Mouse (Mus musculus) heart, postnatal 14 days (tissue): ENCODE results near the gene Ndst2. TPM values are rescaled to one million over a fixed set of nuclear protein-coding genes. Genes with fewer than 3 reads are reported as not detected.

Experiments
- DNase-seq, 2 experiments: peaks; one replicate each; pipeline ENCODE4 v3.0.0; 2021 to 2022
- intact Hi-C: fragments of 180-260 bp; cut with DNase I; formaldehyde crosslinking; loops from one replicate; pipeline ENCODE4 v1.15.1; 2025
- long read RNA-seq, 2 experiments: library from polyadenylated mRNA; stranded (forward); transcript quantifications; one replicate each; pipeline ENCODE4 v2.0.0; 2021
- total RNA-seq, 2 experiments: library from RNA; stranded (reverse); gene quantifications; 2 replicates each; pipeline ENCODE4 v1.2.3; 2021

The Ndst2 gene
- total RNA-seq, result 10 to 100 TPM; 13.6 to 15.4 TPM
- long read RNA-seq, experiment 1, transcript Ndst2-202 (15 exons, 3,907 nt), result major isoform, 7 of 11 reads
- long read RNA-seq, experiment 1, partial matches to known transcripts, result 3 of 11 reads
- long read RNA-seq, experiment 1, other reads (novel, unspliced or antisense), result 0 of 11 reads
- long read RNA-seq, experiment 2, transcript Ndst2-202 (15 exons, 3,907 nt), result major isoform, 6 of 9 reads
- long read RNA-seq, experiment 2, partial matches to known transcripts, result 1 of 9 reads
- long read RNA-seq, experiment 2, other reads (novel, unspliced or antisense), result 2 of 9 reads

DNA sequence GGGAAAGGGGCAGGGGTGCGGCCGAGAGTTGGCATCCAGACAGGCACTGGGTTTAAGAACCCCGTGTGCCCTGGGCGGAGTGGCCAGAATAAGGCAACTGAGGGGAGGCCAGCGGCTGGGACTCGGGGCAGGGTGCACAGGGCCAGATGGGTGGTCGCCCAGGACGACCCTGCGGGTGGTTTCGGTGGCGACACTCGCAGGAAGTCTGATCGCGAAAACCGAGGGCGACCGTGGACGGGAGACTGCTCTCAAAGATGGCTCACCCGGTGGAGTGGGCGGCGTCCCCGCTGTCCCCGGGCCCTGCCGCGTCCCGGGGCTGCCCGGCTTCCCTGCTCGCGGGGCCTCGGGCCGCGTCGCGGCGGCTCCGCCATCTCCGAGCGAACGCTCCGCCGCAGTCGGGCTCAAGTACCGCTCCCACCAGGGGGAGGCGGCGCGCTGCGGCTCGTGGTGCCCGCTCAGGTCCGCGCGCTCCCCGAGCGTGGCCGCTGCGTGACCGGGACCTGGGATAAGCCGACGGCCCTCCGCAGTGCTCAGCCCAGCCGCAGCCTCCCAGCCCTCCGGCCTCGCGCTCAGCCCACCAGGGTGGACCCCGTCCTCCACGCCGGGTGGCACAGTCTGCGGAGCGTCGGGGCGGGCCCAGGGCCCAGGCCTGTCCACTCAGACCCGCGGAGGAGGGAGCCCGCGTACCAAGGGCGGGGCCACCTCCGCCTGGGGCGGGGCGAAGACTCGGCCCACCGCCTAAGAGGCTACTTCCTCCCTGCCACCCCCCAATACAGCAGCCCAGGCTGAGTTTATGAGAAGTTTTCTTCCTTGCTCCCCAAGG lies at the start of gene Ndst2:
Gene Ndst2 (minus strand): TSS at position 611 of the 823 bp plus-strand sequence.
- intact Hi-C loops, result no loop called here

DNA sequence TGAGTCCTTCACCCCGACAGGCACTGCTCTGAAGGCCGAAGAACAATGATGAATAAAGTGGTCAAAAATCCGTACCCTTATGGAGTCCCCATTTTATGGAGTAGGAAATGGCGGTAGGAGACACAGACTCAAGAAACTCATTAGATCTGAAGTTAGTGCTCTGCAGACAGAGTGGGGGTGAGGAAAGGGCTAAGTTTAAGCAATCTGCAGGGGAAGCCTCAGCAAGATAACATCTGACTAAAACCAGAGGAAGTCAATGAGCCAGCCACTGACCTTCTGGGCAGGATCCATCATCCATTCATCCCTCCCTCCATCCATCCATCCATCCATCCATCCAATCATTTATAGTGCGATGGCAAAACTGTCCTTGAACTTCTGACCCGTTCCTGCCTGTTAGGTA lies 49.2 kb upstream of the Ndst2 start:
- intact Hi-C loops, result no loop called here
- no peak for DNase-seq

More for the DNA sequence above, at the start of gene Ndst2:
- peak; percentile 90 to 91 for DNase-seq

DNA sequence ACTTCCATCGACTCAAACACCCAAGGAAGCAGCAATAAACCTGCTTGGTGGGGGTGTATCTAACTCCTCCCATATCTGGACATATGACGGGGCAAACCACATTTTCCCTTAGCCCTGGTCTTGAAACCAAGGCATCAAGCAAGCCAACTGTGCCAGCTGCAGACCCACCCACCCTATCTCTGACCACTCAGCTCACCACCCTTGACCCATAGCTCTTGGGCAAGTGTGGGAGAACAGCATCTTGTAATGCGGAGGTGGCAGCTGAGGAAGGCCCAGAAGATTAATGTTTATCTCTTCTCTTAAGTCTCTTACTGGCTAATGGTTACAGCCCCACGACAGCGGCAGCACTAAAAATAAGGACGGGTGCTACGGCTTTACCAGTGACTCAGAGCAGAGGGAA lies 48.5 kb upstream of the Ndst2 start:
- DNase-seq, result no peak
- intact Hi-C loops, result no loop called here

DNA sequence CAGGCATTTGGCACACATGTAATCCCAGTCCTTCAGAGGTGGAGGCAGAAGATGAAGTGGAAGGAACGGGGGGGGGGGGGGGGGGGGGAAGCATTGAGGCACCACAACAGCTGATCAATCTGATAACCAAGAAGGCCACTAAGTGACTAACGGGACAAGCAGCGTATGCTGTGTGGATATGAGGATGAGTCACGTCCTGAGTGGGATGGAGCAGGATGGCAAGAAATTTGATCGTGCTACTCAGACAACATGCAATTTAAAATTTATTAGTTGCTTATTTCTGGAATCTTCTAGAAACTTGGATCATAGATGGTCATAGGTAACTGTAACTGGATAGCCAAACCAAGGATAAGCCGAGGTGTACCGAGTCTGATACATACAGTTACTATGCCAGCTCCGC lies 45.9 kb upstream of the Ndst2 start:
- intact Hi-C loops, result no loop called here
- no peak for DNase-seq

DNA sequence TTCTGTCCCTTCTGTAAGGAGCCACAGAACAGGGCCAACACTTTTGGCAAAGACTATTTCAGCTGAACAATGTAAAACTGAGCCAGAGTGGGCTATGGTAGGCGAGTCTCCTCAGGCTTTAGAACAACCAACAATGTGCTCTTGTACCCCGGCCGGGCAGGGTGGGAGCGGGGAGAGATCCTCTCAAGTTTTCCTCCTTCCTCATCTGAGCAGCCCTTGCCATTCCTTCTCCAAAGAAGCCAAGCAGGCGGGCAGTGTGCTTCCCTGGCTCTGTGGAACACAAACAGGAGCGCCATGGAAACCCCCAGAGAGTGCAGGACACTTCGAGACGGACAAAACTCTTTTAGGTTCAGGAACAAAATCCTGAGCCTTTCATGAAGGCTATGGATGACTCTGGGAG lies 44.1 kb upstream of the Ndst2 start:
- intact Hi-C loops, result no loop called here
- no peak for DNase-seq

DNA sequence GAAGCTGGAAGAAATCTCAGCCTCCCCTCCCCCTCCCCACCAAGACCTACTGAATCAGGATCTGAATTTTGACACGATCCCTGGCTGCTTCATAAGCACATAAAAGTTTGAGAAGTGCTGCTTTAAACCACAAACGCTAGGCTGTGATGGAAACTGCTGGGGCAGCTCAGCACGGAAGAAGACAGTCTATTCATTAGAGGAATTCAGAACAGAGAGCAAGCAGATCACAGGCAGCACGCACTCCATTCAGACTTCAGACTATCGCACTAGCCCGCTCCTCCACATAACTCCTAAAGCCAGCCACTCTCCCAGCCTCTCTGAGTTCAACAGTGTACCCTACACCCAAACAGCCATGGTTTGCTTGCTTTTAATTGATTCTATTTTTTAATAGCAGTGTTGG lies 41.3 kb upstream of the Ndst2 start:
- intact Hi-C loops, result no loop called here
- no peak for DNase-seq

DNA sequence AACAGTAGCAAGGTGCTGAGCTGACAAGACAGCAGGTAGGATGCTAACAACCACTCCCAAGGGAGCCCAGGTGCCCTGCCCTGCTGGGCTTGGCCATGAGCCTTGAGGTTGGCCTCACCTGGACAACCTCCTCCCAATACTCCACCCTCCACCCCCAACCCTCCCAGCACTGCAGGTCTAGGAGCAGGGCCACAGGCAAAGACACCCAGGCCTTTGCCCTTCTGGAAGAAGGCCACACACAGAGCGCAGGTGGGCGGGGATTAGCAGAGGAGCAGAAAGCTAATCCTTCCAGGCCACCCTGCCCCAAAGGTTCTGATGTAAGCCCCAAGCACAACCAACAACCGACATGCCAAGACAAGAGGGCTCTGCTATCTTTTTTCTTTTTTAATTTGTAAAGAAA lies 39.0 kb upstream of the Ndst2 start:
- DNase-seq, result no peak
- intact Hi-C loops, result no loop called here

DNA sequence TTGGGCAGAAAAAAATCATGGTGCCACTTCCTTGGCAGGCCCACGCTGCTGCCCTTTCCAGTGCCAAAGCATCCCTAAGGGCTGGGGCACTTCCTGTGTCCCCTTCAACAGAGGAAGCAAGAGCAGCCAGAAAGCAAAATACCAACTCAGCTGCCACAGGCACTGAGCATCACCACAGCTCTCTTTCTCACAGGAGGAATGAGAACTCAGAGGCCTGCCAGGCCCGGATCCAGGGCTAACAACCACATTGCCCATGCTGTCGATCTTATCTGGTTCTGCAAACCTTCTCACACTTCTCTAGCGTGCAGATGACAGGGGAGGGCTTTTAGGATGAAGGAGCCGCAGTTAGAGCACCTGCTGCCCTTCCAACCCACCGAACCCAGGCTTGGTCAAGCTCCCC lies 38.4 kb upstream of the Ndst2 start:
- DNase-seq, result no peak
- intact Hi-C loops, result no loop called here

DNA sequence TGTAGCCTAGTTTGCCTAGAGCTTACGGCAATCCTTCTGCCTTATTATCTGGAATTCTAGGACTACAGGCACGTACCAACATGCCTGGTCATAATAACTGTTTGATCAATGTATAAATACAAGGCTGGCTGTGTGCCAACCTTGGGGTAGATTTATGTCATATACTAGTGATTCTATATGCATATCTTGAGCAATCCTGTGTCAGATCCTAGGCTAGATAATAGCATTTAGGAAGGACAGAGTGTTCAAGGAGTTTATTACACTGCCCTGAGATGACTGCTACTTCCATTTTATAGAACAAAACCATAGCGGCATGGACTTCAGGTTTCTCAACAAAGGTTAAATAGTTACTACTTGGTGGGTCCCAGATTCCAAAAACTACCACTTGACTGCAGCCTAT lies 37.6 kb upstream of the Ndst2 start:
- no peak for DNase-seq

DNA sequence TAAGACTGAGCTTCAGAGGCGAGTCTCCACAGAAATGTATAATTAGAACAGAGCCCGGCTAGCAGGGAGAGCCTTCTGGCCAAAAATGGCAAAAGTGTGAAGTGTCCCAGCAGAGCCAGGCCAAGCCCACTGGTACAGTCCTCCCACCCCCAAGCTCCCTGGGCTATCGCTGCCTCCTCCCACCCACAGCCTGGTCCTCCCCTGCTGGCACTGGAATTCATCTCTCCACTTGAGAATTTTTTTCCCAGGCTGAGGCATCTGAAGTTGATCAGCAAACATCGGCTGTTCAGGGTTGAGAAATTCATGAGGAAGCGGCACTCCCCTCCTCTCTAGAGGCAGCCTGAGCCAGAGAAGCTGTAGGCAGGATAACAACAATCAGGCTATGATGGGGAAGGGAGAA lies 34.2 kb upstream of the Ndst2 start:
- intact Hi-C loops, result no loop called here
- DNase-seq, result peak; percentile 37 to 64

More for the DNA sequence above, 37.6 kb upstream of the Ndst2 start:
- intact Hi-C loops, result no loop called here

DNA sequence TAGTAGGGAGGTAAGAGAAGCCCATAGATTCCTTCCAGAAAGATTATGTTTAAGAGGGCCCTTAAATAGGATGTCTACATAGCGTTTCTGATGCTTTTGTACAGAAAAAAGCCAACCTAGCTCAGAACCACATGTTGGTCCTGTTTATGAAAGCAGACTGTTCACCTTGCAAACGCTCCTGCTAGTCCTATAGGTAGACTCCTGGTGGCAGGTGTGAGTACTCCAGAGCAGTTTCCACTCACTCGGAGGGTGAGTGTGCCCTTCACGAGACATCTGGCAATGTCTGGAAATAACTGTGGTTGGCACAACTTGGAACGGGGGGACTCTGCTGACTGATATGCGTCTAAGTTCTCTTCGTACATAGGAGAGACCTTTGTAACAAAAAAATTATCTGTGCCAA lies 33.6 kb upstream of the Ndst2 start:
- no peak for DNase-seq
- intact Hi-C loops, result loop anchor here (2.0 kb wide), 1 partner anchor 105 kb away; no protein-coding TSS in a partner anchor

DNA sequence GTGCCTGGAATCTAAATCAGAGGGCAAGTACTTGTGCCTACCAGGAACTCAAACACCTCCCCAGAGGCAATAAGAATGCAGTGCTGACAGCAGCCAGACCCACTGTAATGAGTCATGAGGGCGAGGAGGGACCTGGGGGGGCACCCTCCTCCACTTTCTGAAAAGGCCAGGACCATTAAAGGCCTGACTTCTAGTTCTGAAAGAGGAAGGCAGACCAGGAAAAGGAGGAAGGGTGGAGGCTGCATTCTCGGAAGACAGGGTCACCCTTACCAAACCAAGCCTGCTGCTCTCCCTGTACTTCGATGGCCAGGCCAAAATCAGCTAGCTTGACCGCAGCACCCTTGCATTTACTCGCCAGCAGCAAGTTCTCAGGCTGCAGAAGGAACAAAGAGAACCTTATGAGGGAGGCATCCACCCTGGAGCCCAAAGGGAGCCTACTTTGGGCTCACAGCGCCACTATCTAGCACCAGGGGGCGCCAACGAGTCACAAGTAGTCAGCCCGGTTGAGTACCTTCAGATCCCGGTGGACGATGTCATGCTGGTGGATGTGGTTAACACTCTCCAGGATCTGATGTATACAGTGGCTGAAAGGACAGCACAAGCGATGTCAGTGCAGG lies 31.4 kb upstream of the Ndst2 start:
- intact Hi-C loops, result loop anchor here (1.0 to 2.0 kb wide), 2 partner anchors 33 to 107 kb away; no protein-coding TSS in a partner anchor
- peak; percentile 91 to 95 for DNase-seq

DNA sequence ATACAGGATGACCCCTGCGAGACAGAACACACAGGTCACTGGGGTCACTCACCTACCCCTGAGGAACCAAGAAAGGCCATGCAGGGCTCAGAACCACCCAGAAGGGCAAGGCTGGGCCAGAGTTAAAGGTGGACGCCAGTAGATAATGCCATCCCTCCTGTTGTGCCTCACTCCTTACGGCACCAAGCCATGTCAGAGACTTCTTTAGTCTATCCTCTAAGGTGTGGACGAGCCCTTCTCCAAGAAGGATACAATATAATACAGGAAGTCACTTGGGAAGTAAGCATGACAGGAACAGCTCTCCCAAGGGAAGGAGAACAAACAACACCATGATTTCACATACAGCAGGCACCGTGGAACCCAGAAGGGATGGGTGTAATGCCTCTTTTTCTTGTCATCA lies 30.6 kb upstream of the Ndst2 start:
- DNase-seq, result no peak
- intact Hi-C loops, result no loop called here

DNA sequence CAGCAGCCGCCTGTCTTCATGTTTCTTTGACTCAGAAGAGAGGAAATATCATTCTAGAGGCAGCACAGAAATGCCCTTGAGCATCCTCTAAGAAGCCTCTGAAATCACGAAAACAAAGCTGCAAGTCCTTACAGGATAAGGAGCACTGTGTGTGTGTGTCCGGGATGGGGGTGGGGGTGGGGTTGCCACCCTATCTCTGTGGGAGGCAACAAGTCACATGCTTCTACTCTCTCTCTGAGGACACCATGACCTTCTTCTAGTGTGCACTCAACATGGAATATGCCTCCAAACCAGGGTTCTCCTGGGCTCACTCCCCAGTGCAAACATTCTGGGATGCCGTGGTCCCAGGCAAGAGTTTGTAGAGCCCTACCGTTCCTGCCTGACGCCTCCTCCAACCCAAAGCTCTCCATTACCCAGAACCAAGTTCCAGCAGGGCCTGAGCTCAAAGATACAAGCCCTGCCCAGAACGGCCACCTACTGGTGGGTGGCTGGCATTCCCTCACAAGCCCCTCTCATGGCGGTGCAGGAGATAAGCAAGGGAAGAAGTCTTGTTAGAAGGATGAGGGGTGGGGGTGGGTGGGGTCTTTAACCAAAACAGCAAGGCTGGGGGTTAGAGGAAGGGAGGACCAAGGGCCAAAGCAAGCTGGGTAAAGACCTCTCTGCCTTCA lies 24.5 kb upstream of the Ndst2 start:
- intact Hi-C loops, result no loop called here
- DNase-seq, result no peak

DNA sequence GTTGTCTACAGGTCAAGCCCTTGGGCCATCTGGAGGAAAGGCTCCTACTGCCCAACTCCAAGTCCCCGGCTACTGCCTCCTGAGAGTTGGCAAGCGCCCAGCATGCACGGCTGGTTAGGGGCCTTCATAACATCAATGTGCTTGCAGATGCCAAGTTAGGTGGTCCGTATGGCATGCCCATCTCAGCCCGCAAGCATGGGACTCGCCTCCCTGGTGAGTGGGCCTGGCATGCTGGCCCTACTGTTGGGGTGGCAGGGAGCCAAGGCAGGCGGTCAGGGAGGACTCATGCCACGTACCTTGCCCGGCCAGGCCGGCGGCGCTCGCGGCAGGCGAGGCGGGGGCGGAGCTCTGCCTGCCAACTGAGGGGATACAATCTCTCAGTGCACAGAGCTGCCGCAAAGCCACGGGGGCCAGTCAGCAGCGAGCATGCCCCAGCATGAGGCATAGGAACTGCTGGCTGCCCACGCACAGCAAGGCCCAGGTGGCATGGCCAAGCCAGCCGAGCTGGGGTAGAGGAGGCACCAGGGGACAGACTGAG lies 23.1 kb upstream of the Ndst2 start:
- intact Hi-C loops, result no loop called here
- peak; percentile 55 to 60 for DNase-seq

DNA sequence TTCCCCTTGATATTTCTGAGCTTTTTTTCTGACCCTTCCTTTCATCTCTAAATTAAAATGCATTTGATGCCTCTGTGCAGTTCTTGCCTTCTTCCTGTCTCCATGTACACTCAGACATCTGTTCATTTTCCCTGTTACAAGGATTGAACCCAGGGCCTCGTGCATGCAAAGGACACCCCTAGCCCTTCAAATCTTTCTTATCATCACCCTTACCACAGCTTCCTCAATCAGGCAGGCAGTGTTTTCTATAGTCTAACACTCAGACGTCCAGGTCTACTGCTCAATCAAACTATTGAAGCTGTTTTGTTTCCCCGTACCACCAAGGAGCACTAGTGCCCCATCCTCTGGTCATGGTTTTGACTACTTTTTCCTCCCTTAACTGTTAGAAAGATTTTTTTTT lies 19.4 kb upstream of the Ndst2 start:
- DNase-seq, result no peak
- intact Hi-C loops, result no loop called here

DNA sequence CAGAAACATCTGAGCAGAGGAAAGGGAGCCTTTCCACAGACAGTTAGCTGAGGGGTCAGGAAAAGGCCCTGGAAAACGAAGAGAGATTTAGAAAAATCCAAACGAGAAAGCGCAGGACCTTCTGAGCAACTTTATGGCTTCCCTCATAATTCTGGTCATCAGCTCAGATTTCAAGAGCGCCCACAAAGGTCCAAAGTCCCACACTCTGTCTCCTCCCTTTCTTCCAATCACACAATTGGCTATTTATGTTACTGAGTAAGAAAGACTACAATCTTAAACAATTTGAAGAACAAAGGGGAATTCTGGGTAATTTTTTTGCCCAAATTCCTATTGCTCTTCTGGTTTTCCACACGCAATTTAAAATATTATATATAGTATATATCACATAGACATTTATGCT lies 16.1 kb upstream of the Ndst2 start:
- no peak for DNase-seq
- intact Hi-C loops, result no loop called here

DNA sequence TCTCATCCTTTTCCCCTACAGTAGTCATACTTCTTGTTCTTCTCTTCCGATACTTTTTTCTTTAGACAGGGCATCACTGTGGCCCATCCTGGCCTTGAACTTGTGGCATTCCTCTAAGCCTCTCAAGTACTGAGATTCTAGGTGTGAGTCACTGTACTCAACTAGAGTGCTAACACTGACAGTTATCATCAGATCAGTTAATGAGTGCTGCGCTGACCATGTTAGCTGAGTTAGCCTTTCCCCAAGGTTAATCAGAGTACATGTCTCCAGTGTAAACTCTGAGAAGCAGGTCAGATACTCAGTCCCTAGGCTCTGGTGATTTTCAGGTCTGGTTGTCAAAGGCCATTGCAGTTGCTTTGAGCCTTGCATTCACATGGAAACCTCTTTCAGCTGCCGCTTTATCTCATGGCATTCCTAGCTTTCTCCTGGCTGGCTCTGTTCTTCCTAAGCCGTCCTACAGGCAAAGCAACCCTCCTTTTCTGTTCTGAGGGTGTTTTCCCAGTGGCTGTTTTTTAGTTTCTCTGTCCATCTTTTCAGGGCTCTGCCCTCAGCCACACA lies 15.2 kb upstream of the Ndst2 start:
- intact Hi-C loops, result no loop called here
- no peak for DNase-seq

DNA sequence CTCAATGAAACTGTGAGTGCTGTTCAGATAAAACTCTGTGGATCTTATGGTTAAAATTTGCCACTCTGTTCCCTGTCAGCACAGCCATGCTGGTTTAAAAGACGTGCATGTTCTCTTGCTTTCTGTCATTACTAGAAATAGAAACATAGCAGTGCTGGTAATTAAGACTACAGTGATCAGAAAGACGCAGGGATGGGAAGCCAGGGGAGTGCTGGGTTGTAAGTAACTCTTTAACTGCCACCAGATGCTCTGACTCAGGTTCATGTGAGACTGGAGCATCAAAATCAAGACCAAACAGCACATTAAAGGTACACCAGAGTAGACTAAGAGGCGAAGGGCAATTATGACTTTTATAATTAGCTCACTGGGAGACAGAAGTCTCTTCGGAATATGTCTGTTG lies 14.0 kb upstream of the Ndst2 start:
- no peak for DNase-seq
- intact Hi-C loops, result no loop called here

DNA sequence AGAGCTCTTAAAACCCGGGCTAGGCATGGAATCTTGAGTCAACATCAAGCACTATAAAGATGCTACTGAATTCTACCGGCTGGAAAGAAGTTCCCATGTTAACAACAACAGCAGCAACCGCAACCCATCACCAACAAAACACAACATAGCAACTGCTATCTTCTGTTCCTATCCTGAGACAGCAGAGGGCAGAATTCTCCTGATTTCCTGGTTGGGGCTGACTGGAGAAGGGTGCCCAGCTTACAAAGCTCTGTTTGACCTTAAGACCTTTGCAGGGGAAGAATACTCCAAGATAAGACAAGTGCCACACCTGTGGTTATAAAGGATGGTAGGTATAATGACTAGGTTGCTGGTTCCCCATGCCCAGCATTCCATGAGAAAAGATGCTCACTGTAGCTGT lies 12.6 kb upstream of the Ndst2 start:
- intact Hi-C loops, result no loop called here
- DNase-seq, result no peak
